Mouse (Mus musculus) midbrain, embryonic 13.5 days (tissue): ENCODE measurements around the gene Alg14. TPM values are rescaled to one million over a fixed set of nuclear protein-coding genes. Genes with fewer than 3 reads are reported as not detected.

ENCODE experiments used
- ATAC-seq: fragments of 200-750 bp; cut with Nextera tagmentation; 2 replicates; pipeline ENCODE4 v1.8.0; 2017; ENCODE audit warnings: mild to moderate bottlenecking, moderate TSS enrichment, moderate library complexity
- H3K27ac ChIP-seq: fragments of 300-500 bp; sonication (generic); 2 replicates; pipeline ENCODE4 v1.5.1; 2015; ENCODE audit warnings: inconsistent platforms, mild to moderate bottlenecking, moderate library complexity
- H3K27me3 ChIP-seq: fragments of 300-500 bp; sonication (generic); 2 replicates; pipeline ENCODE4 v1.6.1; 2015; ENCODE audit warnings: mild to moderate bottlenecking, inconsistent platforms
- H3K36me3 ChIP-seq: fragments of 300-500 bp; sonication (generic); 2 replicates; pipeline ENCODE4 v1.6.1; 2015; ENCODE audit warnings: mild to moderate bottlenecking, inconsistent platforms
- H3K4me1 ChIP-seq: fragments of 300-500 bp; sonication (generic); replicated peaks from 2 replicates; pipeline ENCODE4 v1.6.1; 2015; ENCODE audit warnings: inconsistent platforms
- H3K4me2 ChIP-seq: fragments of 300-500 bp; sonication (generic); replicated peaks from 2 replicates; pipeline ENCODE4 v1.6.1; 2015; ENCODE audit warnings: moderate library complexity, mild to moderate bottlenecking, inconsistent platforms
- H3K4me3 ChIP-seq: fragments of 300-500 bp; sonication (generic); replicated peaks from 2 replicates; pipeline ENCODE4 v1.5.1; 2015; ENCODE audit warnings: mild to moderate bottlenecking, inconsistent platforms
- H3K9ac ChIP-seq: fragments of 300-500 bp; sonication (generic); replicated peaks from 2 replicates; pipeline ENCODE4 v1.6.1; 2015; ENCODE audit warnings: mild to moderate bottlenecking, inconsistent platforms
- H3K9me3 ChIP-seq: fragments of 300-500 bp; sonication (generic); 2 replicates; pipeline ENCODE4 v1.6.1; 2016; ENCODE audit warnings: mild to moderate bottlenecking, inconsistent platforms
- WGBS: fragments of 180-500 bp; shearing (Covaris S2); methylation state at CpG from one replicate; pipeline ENCODE4 v1.1.7; 2015; 5-methylcytosine and 5-hydroxymethylcytosine counted together
- polyA plus RNA-seq: library from polyadenylated mRNA; unstranded; fragments of >200 nt; fragmentation: Nextera tagmentation; extraction: Ambion mirVana; gene quantifications from 2 replicates; pipeline ENCODE4 v1.2.1, GENCODE M21; 2015

Alg14 gene
- polyA plus RNA-seq, 1 experiment from 2014 or later = 31.7 TPM

DNA sequence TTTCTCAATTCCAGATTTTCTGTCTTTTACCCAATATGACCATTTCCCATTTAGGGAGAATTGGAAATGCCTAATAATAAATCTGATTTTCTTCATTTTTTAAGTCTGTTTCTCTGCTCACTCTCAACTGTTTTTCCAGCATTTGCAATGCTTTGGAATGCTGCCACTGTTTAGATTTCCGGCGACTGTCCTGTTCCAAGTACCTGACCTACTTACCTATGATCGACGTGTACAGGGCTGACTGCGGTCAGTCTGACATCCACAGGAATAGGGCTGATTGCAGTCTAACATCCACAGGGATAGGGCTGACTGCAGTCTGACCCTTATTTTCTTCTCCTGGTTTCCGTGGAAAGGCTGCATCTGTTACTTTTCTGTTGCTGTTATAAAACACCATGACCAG is 6.4 kb upstream of the Alg14 start:
- no peaks in the 10 kb centered on the region for H3K27me3 ChIP-seq
- ATAC-seq = no peak
- H3K9me3 ChIP-seq = no peaks in the 10 kb centered on the region
- no peak overlapping the region for H3K27ac ChIP-seq
- no peak overlapping the region for H3K4me2 ChIP-seq
- H3K9ac ChIP-seq = no peak overlapping the region
- H3K4me3 ChIP-seq = no peak overlapping the region
- no peaks in the 10 kb centered on the region for H3K36me3 ChIP-seq
- H3K4me1 ChIP-seq = no peaks in the 10 kb centered on the region
- WGBS = 96% methylated on average over 6 of the region's 6 CpGs

DNA sequence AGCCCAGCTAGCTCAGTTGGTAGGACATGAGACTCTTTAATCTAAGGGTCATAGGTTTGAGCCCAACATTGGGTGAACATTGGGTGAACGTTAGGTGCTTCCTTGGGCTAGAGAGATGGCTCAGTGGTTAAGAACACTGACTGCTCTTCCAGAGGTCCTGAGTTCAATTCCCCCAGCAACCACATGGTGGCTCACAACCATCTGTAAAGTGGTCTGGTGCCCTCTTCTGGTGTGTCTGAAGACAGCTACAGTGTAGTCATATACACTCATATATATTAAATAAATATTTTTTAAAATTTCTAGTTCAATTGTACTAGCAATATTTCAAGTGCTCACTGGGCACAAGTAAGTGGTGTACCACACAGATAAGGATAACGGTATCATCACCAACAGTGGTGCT is 4.4 kb upstream of the Alg14 start:
- Histone ChIP-seq H3K4me3 (no peak overlapping the region), H3K36me3 (no peaks in the 10 kb centered on the region), H3K27ac (no peak overlapping the region), H3K27me3 (no peaks in the 10 kb centered on the region), H3K4me1 (0 out of 2 replicates have a peak, but pooled peaks cover 7% of the 10 kb centered on the region), H3K9ac (no peak overlapping the region), H3K9me3 (no peaks in the 10 kb centered on the region), H3K4me2 (no peak overlapping the region)
- ATAC-seq = no peak
- WGBS = 93% methylated on average over 2 of the region's 2 CpGs

DNA sequence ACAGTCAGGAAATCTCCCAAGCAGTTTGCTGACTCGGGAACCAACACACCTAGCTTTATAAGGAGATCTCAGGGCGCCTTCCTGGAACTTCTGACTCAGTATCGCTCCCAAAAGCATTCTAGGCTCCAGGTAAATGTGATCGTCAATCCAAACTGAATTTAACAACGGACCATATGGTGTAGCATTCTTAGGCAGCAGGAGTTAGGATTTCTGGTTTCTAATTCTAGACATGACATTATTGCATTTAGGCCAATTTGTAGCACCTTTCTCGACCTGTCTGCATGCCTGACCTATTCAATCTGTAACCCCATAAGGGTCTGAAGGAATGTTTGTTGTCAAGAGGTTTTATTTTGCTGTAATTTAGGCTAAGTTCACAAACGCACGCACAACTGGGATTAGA is 892 bp upstream of the Alg14 start:
- H3K9ac ChIP-seq = no peak overlapping the region; the same call in 1 of the 2 replicates
- 84% methylated on average over 8 of the region's 8 CpGs for WGBS

DNA sequence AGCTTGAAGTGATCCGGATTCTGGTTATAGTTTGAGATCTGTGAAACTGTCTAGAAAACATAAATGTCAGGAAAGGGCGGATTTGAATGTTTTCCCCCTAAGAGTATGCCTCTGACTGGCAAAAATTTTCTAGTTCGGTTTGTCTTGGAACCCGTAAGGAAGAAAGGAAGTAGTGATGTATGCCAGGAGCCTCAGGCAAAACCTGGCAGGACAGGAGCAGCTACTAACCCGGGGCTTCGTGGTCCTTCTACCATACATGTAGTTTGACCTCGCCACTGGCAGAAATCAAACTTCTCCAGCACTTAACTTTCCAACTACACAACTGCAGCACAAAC is 381 bp upstream of the Alg14 start:
- H3K4me3 ChIP-seq = peak overlapping the region; percentile 54
- H3K36me3 ChIP-seq = no peaks in the 10 kb centered on the region
- 6% methylated on average over 7 of the region's 7 CpGs for WGBS
- H3K4me1 ChIP-seq = 0 out of 2 replicates have a peak, but pooled peaks cover 11% of the 10 kb centered on the region
- H3K27ac ChIP-seq = peak overlapping the region; percentile 48
- peak overlapping the region; percentile 56 for H3K4me2 ChIP-seq
- H3K9me3 ChIP-seq = no peaks in the 10 kb centered on the region
- H3K27me3 ChIP-seq = no peaks in the 10 kb centered on the region
- H3K9ac ChIP-seq = peak overlapping the region; percentile 55
- ATAC-seq = no peak

More for the DNA sequence above, 892 bp upstream of the Alg14 start:
- Histone ChIP-seq H3K9me3 (no peaks in the 10 kb centered on the region), H3K4me2 (peak overlapping the region; percentile 56), H3K27ac (no peak overlapping the region), H3K36me3 (no peaks in the 10 kb centered on the region), H3K27me3 (no peaks in the 10 kb centered on the region), H3K4me3 (no peak overlapping the region; the same call in 1 of the 2 replicates), H3K4me1 (0 out of 2 replicates have a peak, but pooled peaks cover 11% of the 10 kb centered on the region)
- no peak for ATAC-seq

DNA sequence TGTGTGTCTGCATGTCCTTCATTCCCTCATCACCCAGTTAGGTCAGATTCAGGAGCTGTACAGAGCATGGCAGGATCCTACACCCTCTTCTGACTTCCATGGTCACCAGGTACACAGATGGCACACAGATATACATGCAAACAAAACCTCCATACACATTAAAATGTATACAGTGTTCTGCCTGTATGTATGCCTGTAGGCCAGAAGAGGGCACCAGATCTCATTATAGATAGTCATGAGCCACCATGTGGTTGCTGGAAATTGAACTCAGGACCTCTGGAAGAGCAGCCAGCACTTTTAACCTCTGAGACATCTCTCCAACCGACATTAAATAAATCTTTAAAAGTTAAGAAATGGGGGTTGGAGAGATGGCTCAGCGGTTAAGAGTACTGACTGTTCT is 2.6 kb downstream of the Alg14 start:
- no peaks in the 10 kb centered on the region for H3K27me3 ChIP-seq
- no peak for ATAC-seq
- H3K27ac ChIP-seq = no peak overlapping the region
- no peak overlapping the region for H3K9ac ChIP-seq
- no peak overlapping the region for H3K4me3 ChIP-seq
- no peaks in the 10 kb centered on the region for H3K36me3 ChIP-seq
- no peak overlapping the region for H3K4me2 ChIP-seq
- no peaks in the 10 kb centered on the region for H3K9me3 ChIP-seq
- WGBS = 72% methylated on average over 2 of the region's 2 CpGs
- H3K4me1 ChIP-seq = 0 out of 2 replicates have a peak, but pooled peaks cover 11% of the 10 kb centered on the region

DNA sequence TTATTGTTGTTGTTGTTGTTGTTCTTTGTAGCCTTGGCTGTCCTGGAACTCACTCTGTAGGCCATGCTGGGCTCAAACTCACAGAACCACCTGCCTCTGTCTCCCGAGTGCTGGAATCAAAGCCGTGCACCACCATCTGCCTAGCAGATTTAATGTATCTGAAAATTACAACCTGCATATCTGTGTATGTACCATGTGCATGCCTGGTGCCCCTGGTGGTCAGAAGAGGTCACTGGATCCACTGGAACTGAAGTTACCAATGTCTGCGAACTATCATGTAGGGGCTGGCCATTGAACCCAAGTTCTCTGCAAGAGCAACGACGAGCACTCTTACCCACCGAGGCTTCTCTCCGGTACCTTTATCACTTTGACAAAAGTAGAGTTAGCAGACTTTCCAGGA is 15.1 kb downstream of the Alg14 start:
- Histone ChIP-seq H3K27ac (no peak overlapping the region), H3K4me1 (no peaks in the 10 kb centered on the region), H3K9me3 (no peaks in the 10 kb centered on the region), H3K27me3 (no peaks in the 10 kb centered on the region), H3K4me2 (no peak overlapping the region), H3K36me3 (no peaks in the 10 kb centered on the region), H3K9ac (no peak overlapping the region), H3K4me3 (no peak overlapping the region)
- WGBS = 92% methylated on average over 7 of the region's 7 CpGs
- no peak for ATAC-seq

DNA sequence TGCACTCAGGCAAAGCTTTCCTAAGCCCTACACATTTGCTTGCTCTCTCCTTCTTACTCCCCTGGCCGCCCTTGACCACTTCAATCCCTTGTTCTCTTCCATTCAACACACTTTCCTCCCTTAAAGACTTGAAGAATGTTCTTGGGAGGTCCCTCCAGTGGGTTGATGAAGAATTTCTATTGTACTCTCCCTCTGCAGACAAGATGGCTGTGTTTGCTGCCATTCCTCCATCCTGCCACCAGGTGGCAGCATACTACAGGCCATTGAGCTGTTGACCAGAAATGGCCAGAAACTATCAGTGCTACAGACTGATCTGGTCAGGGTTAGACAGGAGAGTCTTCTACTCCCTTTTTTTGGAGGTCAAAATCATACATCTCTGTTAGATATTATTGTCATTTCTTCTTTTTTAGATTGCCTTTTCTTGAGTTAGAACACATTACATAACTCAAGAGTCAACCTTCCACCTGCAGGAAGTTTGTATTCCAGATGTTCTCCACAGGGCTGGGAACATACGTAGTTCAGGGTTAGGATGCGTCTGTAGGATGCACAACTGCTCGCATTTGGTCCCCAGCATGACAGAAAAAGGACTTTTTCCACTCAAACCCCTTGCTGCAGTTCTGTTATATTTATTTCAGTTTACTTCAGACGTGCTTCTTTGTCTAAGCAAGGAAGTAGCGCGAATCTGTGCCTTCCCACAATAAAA is 16.1 kb downstream of the Alg14 start:
- 76% methylated on average over 7 of the region's 7 CpGs for WGBS
- no peaks in the 10 kb centered on the region for H3K36me3 ChIP-seq
- H3K9me3 ChIP-seq = no peaks in the 10 kb centered on the region
- ATAC-seq = peak; percentile 75
- no peaks in the 10 kb centered on the region for H3K4me1 ChIP-seq
- H3K4me3 ChIP-seq = no peak overlapping the region
- H3K27ac ChIP-seq = no peak overlapping the region
- H3K27me3 ChIP-seq = no peaks in the 10 kb centered on the region
- H3K4me2 ChIP-seq = no peak overlapping the region
- no peak overlapping the region for H3K9ac ChIP-seq

DNA sequence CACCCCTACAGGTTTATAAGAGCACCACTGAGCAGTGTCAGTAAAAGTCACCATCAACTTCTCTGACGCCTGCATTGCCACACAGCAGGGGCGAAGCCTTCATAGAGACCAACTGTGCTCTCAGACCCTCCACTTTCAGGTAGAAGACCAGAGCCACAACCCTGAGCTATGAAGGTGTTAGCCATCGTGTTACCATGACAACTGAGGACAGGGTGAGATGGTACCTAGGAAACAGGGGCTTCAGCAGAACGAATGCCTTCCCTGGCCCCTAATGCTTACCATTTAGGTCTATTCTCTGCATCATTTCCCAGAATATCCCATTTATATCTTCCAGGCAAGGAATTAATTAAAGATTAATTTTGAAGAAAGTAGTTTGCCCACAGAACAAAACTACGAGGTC is 17.4 kb downstream of the Alg14 start:
- no peak overlapping the region for H3K27ac ChIP-seq
- no peak overlapping the region for H3K4me3 ChIP-seq
- no peaks in the 10 kb centered on the region for H3K27me3 ChIP-seq
- peak; percentile 44; the same call in 1 of the 2 replicates for ATAC-seq
- H3K9ac ChIP-seq = no peak overlapping the region
- WGBS = 82% methylated on average over 5 of the region's 5 CpGs
- no peak overlapping the region for H3K4me2 ChIP-seq
- H3K36me3 ChIP-seq = no peaks in the 10 kb centered on the region
- no peaks in the 10 kb centered on the region for H3K9me3 ChIP-seq
- H3K4me1 ChIP-seq = no peaks in the 10 kb centered on the region

DNA sequence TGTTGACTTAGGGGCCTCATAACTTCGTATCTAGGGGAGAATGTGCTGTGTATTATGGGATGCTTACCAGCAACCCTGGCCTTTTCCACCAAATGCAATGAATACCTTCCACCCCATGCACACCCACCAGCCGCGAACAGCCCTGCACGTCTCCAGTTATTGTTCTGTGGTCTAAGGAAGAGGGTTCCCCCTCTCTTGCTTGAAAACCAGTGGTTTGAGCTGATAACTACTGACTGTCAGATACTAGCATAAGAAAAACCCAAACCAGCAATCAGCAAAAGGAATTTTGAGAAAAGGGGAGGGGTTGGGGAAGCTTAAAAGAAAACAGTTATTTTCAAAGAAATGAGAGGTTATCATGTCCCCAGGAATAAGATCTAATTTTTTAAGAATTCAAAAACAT is 17.9 kb downstream of the Alg14 start:
- no peaks in the 10 kb centered on the region for H3K27me3 ChIP-seq
- H3K4me3 ChIP-seq = no peak overlapping the region
- H3K27ac ChIP-seq = no peak overlapping the region
- no peak overlapping the region for H3K9ac ChIP-seq
- no peaks in the 10 kb centered on the region for H3K9me3 ChIP-seq
- no peak overlapping the region for H3K4me2 ChIP-seq
- H3K4me1 ChIP-seq = no peaks in the 10 kb centered on the region
- H3K36me3 ChIP-seq = no peaks in the 10 kb centered on the region
- no peak for ATAC-seq
- 77% methylated on average over 4 of the region's 4 CpGs for WGBS

DNA sequence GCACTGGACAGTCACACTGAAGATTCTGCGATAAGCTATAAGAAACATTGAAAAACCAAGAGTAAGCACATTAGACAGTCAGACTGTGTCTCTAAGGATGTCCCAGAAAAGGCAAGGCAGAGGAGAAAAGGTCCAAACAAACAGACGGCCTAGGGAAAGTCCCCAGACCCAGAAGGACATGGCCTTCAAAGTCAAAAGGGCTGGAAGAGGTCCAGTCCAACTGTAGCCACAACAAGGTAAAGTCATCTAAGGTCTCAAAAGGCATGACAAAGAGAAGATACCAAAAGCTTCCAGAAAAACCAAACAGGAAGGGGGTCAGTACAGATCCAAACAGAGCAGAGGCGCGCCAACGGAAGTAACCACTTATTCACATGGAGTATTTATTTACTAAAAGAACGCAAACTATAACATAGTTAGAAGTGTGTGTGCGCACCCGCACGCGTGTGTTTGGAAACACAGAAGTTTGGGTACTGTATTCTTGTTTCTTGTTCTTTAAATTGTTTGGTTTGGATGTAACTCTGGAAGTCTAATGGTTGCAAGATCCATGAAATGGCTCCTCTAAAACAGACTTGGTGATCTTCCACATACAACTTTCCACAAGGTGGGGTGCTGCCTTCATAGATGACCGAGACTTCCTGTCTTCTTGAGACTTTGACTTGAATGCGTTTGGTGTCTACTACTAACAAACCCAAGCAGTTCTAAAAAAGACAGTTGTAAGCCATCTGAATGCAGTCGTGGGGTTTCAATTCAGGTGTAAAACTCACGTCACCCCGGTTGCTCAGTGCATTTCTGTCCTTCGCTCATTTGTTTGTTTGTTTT is 18.5 kb downstream of the Alg14 start:
- Histone ChIP-seq H3K4me2 (no peak overlapping the region), H3K9me3 (no peaks in the 10 kb centered on the region), H3K4me1 (no peaks in the 10 kb centered on the region), H3K36me3 (no peaks in the 10 kb centered on the region), H3K9ac (no peak overlapping the region), H3K27ac (no peak overlapping the region), H3K4me3 (no peak overlapping the region), H3K27me3 (no peaks in the 10 kb centered on the region)
- no peak for ATAC-seq
- WGBS = 90% methylated on average over 16 of the region's 16 CpGs

DNA sequence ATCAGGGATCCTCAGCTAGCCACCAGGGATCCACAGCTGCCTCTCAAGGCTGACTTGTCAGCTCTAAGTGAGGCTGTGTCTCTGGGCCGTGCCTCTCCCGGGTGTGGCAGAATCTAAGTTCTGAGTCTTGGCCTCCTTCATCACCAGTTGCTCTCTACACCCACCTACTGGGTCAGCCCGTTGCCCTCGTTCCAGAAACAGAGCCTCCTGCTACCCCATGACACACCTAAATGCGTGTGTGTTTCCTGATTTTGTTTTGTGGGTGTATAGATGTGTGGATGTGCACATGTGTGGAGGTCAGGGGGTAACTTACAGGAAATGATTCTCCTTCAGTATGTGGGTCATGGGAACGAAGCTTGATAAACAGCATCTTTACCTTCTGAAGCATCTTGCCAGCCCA is 20.9 kb downstream of the Alg14 start:
- Histone ChIP-seq H3K27me3 (no peaks in the 10 kb centered on the region), H3K27ac (no peak overlapping the region), H3K4me2 (no peak overlapping the region), H3K9ac (no peak overlapping the region), H3K4me1 (no peaks in the 10 kb centered on the region), H3K9me3 (no peaks in the 10 kb centered on the region), H3K36me3 (0 out of 2 replicates have a peak, but pooled peaks cover 4% of the 10 kb centered on the region), H3K4me3 (no peak overlapping the region)
- WGBS = 87% methylated on average over 6 of the region's 6 CpGs
- no peak for ATAC-seq

DNA sequence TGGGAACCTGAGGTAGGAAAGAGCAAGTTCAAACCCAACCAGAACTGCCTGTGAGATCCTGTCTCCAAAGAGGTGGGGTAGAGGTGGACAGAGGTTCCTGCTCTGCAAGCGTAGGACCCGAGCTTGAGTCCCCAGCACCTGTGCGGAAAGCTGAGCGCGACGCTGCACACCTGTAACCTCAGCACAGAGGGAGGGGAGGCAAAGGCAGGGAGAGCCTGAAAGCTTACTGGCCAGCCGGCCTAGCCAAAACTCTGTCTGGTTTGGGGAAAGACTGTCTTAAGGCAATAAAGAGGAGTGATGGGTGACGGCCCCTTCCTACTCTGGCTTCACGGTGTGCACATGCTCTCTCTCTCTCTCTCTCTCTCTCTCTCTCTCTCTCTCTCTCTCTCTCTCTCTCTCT is 21.4 kb downstream of the Alg14 start:
- WGBS = 72% methylated on average over 9 of the region's 9 CpGs
- no peak for ATAC-seq
- no peak overlapping the region for H3K27ac ChIP-seq

More for the DNA sequence above, 21.4 kb downstream of the Alg14 start:
- Histone ChIP-seq H3K4me2 (no peak overlapping the region), H3K27me3 (no peaks in the 10 kb centered on the region), H3K9me3 (no peaks in the 10 kb centered on the region), H3K36me3 (0 out of 2 replicates have a peak, but pooled peaks cover 4% of the 10 kb centered on the region), H3K4me3 (no peak overlapping the region), H3K9ac (no peak overlapping the region), H3K4me1 (no peaks in the 10 kb centered on the region)
